Mouse (Mus musculus) CD8-positive naive resting alpha-beta T cell, adult 57 days (primary cell): Measurements from ENCODE around the gene Acacb. TPM values are rescaled to one million over a fixed set of nuclear protein-coding genes. Genes with fewer than 3 reads are reported as not detected.

ENCODE experiments used
- total RNA-seq: library from RNA; stranded (reverse); gene quantifications from one replicate; pipeline ENCODE4 v1.2.4, GENCODE M21; 2023

Acacb gene
- total RNA-seq: 15.8 TPM

GRCm38 (mm10) chr5:114146028-114146888 is at the start of gene Acacb:
TSS of gene Acacb (plus strand) at chr5:114146535.

GRCm38 (mm10) chr5:114127374-114128349 is 18.7 kb upstream of the Acacb start, which contains the start of gene Alkbh2:
TSS of gene Alkbh2 (minus strand) at chr5:114128218.

GRCm38 (mm10) chr5:114130211-114130605 is 16.1 kb upstream of the Acacb start, which contains the start of gene Ung:
TSS of gene Ung (plus strand) at chr5:114130386.

GRCm38 (mm10) chr5:114273693-114274402 is 127.5 kb downstream of the Acacb start, which contains the start of gene Foxn4:
TSS of gene Foxn4 (minus strand) at chr5:114273807.

GRCm38 (mm10) chr5:114288874-114289273 is 142.5 kb downstream of the Acacb start, which contains the start of gene Myo1h:
TSS of gene Myo1h (plus strand) at chr5:114289166.

Other genes starting within 250 kb of the Acacb start
- gene Coro1c, start 237.8 kb upstream of the Acacb start, total RNA-seq: 48.4 TPM
- 25.7 TPM for gene Ssh1, start 152.6 kb upstream of the Acacb start, total RNA-seq
- 0.77 TPM for gene Dao, start 142.8 kb upstream of the Acacb start, total RNA-seq
- gene Usp30, start 81.1 kb upstream of the Acacb start, total RNA-seq: 21.9 TPM
- not detected for gene Svop, start 55.0 kb upstream of the Acacb start, total RNA-seq
- 8.5 TPM for gene Alkbh2, start 18.3 kb upstream of the Acacb start, total RNA-seq
- 14.1 TPM for gene Ung, start 16.1 kb upstream of the Acacb start, total RNA-seq
- not detected for gene Foxn4, start 127.3 kb downstream of the Acacb start, total RNA-seq
- gene Myo1h, start 142.6 kb downstream of the Acacb start, total RNA-seq: 10.0 TPM
- 137 TPM for gene Kctd10, start 234.0 kb downstream of the Acacb start, total RNA-seq
- gene Ube3b, start 234.1 kb downstream of the Acacb start, total RNA-seq: 57.6 TPM